Mouse (Mus musculus) small intestine, adult 2 months (tissue): ENCODE data around the gene Slc17a2.

ENCODE experiments used
- CTCF ChIP-seq: fragments of 200-500 bp; IDR thresholded peaks from 2 replicates; pipeline ENCODE4 v1.5.1; 2012; ENCODE audit warnings: low read depth, mild to moderate bottlenecking, control low read depth, inconsistent platforms, low read length, moderate library complexity, mixed read lengths; ENCODE audit not compliant: insufficient replicate concordance, insufficient read length; ENCODE audit errors: extremely low read depth
- POLR2A ChIP-seq: fragments of 200-500 bp; IDR thresholded peaks from 2 replicates; pipeline ENCODE4 v1.6.1; 2012; ENCODE audit warnings: low read depth, mild to moderate bottlenecking, control low read depth, inconsistent platforms, low read length, moderate library complexity

- TF ChIP-seq CTCF = no peak
- no peak for TF ChIP-seq POLR2A
These were observed 19.8 kb downstream of the Slc17a2 start for GRCm38 (mm10) chr13:23826606-23827005.
